Mouse (Mus musculus): ENCODE measurements at regions not wholly inside any gene's neighbourhood (a gene's known extent, or its start where the extent isn't known, plus 50 kb on each side); places are given as distances from the start of the nearest gene placed in this dataset.

GRCm38 (mm10) chr13:42244240-42245086 lies 56.8 kb upstream of the Edn1 start:
- no peak for DNase-seq (ENCODE audit: low spot score)
- intact Hi-C loops (cut with DNase I) = loop anchor here (1.0 to 5.0 kb wide), 3 partner anchors 67 to 604 kb away; no protein-coding TSS in a partner anchor

GRCm38 (mm10) chr13:42245753-42246409 lies 55.4 kb upstream of the Edn1 start:
- intact Hi-C loops (cut with DNase I) = loop anchor here (2.0 kb wide), 2 partner anchors 55 to 605 kb away; partner anchors contain the start of gene Edn1
- no peak for DNase-seq (ENCODE audit: low spot score)
